Mouse (Mus musculus) gastrocnemius, postnatal 4 days (tissue): ENCODE measurements at regions not wholly inside any gene's neighbourhood (a gene's known extent, or its start where the extent isn't known, plus 50 kb on each side); places are given as distances from the start of the nearest gene placed in this dataset.
"Not testable (repeated sequence)": the region's sequence is repeated elsewhere in the genome, so short reads cannot be mapped to it uniquely, and the experiment has no call there.

Experiments
- DNase-seq, 2 experiments: peaks; one replicate each; pipeline ENCODE4 v3.0.0; 2021 to 2022; ENCODE audit warnings: low spot score in 2 of 2, mixed read lengths in 2 of 2

DNA sequence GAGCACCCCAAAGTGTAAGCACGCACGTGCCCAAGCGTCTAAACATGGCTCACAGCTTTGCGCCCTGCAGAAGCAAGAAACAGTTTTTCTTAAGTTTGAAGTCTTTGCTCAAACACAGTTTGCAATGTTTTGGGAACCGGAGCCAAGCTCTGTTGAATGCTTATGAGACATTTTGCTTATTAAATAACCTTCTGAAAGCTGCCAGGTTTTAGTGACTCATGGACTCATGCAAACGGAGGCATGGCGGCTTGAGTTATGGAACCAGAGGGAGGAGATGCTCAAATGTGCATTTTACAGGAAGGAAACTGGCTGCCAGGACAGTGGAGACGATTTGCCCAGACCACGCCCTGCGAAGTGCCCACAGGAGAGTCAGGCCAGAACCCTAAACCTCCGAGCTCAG, 131.0 kb upstream of the Slc38a2 start:
- DNase-seq, result no peak

DNA sequence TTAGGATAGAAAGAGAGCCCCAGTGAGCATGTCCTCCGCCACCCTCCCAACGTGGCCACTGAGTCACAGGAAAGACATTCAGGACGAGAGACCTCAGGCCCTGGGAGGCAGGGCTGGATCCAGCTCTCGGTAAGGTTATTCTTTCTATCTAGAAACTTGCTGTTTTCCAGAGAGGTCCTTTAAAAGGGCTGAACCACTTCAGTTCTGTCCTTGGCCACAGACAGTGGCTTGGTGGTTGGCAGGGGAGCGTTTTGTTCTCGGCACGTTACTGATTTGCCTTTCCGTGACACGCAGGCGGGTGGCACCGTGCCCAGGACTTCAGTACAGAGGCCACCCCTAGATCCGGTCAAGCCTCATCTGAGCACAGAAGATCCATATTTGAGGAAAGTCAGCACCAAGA, 130.4 kb upstream of the Slc38a2 start:
- DNase-seq, result peak; percentile 30 to 56

DNA sequence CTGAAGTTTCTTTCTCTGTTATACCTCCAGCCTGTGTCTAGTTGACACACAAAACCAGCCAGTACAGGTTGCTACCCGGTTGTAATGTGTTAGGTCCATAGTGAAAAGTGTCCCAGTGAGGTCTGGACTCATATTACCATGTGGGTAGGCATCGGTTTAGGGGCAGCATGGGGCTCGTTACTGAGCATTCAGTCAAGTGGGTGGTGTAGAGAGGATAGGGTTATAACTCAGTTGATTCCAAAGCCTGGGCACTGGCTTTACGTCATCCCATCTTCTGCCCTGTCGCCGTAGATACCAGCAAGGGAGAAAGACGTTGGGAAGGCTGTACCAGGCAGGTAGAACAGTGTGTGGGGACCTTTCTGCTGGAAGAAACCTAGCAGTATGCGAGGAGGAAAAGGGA, 129.2 kb upstream of the Slc38a2 start:
- DNase-seq, result no peak

DNA sequence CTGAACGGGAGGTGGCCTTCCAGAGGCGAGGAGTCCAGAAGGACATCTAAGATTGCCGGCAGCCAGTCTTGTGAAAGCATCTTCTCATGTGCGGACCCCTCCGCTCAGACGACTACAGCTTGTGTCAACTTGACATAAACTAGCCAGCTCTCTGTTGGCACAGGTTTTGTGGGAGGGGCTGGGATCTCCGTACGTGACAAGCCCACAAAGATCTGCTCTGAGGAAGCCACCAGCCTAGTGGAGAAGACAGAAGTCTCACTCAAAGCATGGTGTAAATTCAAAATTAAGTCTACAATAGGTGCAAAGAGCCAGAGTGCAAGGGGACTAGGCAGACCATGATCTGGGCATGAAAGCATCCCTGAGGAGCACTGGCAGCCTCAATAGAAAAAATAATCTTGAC, 128.4 kb upstream of the Slc38a2 start:
- no peak for DNase-seq

DNA sequence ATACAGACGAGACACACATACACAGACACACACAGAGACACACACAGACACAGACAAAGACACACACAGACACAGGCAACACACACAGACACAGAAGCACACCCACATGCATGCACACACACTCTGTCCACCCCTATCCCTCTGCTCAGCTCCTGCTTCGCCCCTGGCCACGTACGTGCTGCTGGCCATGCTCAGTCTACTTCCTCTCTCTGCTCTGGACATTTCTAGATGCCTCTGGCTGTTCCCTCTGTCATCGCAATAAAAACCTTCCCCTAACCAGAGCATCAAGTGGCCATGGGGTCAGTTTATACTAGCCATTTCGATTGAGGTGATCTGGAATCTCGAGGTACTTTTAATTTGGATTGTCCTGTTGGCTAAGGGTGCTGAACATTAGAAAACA, 118.9 kb upstream of the Slc38a2 start:
- no peak for DNase-seq

DNA sequence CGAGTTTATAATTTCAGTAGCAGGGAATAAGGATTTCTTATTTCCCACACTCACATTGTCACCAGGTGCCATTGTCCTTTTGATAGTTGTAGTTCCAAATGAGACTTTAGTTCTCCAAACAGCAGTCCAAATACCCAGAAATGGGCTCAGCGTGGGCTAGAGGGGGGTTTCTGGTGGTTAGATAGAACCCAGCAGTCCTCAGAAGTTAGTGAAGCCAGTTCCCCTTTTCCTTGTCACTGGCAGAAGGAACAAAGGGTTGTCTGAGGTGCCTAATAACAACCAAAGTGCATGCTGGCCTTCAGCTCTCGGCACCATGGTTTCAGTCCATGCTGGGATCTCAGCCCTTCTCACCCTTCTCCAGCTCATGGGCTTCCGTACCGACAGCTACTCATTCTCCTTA, 118.1 kb upstream of the Slc38a2 start:
- DNase-seq, result no peak

DNA sequence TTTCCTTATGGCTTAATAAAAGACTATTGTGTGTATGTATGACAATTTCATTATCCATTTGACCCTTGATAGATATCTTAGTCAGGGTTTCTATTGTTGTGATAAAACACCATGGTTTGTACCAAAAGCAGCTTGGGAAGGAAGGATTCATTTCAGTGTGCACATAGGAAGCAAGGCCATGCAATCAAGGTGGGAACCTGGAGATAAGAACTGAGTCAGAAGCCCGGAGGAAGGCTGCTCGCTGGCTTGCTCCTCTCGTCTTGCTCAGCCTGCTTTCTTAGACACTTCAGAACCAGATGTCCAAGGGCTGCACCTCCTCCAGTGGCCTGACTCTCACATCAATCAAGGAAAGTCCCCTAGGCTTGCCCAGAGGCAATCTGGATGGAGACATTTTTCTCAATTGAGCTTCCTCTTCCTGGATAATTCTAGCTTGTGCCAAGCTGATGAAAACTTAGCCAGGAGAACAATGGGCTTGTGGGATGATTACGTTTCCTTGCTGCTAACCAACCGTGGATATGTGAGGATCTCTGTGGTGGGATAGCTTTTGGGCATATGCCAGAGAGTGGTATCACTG, 117.6 kb upstream of the Slc38a2 start:
- DNase-seq, result no peak

DNA sequence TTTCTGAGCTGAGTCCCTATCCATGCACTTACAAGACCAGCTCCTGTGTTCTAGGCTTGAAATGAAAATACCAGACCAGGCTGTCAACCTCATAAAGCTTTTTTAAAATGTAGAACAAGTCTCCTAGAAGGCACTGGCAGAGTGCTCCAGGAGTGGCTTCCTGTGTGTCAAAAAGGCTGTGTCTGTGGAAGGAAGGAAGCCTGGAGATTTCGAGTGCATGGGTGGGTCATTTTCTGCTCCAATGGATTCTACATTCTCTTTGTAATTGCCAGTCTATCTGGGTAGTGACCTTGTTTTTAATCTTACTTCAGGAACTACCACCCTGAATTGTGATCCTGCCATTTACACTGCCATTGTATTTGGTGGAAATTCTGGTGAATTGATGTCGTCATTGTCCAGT, 113.9 kb upstream of the Slc38a2 start:
- DNase-seq, result no peak

DNA sequence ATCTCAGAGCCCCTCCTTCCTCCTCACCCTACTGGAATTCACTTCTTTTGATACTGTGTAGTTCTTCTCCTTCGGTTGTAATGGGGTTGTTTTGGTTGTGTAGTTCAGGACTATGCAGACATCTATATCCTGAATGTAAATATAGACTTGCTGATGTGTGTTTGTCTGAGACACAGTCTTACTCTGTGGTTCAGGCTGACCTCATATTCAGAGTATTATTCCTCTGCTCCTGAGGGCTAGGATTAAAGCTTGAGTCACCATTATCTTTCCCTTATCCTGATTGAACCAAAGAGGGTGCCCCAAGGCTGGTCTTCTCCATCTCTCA, 103.2 kb upstream of the Slc38a2 start:
- DNase-seq, result no peak

DNA sequence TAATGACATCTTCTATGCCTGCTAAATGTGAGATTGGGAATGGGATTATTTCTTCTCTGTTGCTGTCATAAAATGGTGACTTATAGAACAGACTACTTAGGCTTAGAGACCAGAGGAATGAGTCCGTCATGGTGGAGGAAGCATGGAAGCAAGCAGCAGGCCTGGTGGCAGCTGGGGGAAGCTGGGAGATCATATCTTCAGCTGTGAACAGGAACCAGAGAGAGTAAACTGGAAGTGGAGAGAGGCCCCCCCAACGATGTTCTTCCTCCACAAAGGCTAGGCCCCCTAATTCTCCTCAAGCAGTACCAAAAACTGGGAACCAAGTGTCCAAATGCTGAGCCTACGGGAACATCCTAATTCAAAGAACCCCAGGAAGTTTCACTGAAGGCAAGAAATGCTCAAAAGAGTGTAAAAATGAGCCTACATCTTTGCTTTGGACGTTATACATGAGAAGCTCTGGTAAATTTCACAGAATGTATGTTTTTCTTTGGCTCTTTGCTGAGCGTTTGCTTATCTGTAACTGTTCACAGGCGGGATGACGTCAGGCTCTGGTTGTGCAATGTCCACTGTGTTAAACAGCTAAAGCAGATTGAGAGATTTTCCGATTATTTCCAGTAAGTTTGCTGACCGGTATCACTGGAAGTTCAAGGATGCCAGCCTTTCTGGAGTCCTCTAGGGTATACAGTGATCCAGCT, 102.7 kb upstream of the Slc38a2 start:
- no peak for DNase-seq

DNA sequence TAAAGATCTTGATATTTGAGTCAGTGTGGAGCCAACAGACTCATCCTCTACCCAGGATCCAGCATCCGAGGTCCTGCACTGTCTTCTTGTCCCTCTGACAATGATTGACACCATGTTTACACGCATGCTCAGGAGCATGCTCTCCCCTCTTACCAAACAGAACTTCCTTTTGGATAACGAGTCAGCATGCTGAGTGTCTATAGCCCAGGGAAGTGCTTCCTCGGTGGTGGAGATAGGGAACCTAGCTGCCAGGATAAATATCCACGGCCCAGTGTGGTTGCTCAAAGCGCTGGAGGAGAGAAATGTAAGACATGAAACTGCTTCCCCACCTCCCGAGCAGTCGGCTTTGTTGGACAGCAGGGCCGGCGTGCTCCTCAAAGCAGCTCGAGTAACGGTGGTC, 99.7 kb upstream of the Slc38a2 start:
- DNase-seq, result no peak

DNA sequence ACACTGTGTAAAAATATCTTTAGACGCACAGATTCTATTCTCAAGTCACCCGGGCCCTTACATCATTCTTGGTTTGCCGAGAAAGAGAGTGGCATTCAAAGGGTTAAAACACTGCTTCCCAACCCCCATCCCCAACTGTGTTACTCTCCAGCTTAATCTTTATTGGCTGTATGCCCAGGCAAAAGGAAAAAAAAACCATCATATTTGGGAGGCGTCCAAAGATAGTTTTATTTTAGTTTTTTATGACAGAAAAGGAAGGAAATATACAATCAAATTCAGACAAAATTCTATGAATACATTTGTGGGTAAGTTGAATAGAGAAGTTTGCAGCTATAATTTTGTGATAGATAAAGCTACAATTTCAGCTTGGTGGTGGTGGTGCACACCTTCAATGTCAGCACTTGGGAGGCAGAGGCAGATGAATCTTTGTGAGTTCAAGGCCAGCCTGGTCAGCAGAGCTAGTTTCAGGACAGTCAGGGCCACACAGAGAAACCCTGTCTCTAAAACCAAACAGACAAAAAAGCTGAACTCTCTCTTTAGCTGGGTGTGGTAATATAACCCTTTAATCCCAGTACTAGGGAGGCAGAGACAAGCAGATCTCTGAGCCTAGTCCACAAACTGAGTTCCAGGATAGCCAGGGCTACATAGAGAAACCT, 98.2 kb upstream of the Slc38a2 start:
- no peak for DNase-seq

DNA sequence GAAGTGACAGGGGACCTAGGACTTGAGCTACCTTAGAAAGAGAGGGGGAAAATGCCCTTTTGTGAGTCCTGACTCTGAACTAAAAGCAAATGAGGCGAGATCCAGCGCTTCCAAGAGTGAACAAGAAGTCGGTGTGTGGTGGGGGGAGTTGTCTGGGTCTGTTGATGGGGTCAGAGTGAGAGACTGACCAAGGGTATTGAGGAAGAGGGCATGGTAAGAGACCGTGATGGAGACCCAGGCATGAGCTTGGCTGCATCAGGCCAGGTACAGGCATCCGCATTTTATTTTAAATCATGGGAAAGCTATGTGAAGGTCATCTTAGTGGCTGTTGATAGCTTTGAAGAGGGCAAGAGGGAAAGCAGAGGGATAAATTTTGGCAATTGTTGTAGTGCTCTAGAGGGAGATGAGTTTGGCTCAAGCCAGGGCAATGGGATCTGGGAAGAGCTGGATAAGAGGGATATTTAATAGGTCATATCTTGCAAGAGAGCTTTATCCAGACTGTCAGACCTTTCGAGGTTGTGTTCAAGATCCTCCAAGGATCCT, 94.7 kb upstream of the Slc38a2 start:
- no peak for DNase-seq

DNA sequence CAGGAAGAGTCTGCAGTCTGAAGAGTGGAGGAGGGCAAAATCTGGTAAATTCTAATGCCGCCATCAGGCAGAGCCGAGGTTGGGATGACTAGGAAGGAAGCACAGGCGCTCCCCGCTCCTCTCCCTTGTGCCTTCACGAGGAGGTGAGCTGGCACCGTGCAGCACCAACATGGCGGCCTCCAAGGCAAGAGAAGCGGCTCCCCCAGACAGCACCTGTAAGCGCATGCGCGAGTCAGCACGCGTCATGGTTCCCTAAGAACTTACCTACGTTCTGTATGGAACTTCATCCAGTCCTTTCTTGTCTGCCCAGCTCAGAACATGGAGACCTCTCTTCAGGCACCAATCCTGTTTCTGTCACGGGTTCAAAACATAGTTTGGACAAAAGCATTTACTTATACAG, 93.7 kb upstream of the Slc38a2 start:
- no peak for DNase-seq

DNA sequence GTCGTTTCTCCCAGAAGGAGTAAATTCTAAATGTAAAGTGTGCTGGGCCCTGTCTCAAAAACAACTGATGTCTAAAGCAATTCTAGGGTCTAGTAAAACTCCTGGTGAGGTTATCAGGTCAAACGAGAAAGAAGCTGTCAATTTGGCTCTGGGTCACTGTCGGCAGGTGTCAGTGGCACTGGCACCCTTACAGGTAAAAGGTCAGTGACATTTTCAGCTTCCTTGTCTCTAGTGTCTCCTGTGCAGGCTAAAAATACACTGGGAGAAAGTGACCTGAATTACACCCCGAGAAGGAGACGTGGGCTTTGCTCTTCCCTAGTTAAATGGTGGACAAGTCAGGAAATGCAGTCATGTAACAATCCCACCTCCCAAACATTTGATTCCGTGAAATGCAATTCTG, 91.8 kb upstream of the Slc38a2 start:
- DNase-seq, result no peak

DNA sequence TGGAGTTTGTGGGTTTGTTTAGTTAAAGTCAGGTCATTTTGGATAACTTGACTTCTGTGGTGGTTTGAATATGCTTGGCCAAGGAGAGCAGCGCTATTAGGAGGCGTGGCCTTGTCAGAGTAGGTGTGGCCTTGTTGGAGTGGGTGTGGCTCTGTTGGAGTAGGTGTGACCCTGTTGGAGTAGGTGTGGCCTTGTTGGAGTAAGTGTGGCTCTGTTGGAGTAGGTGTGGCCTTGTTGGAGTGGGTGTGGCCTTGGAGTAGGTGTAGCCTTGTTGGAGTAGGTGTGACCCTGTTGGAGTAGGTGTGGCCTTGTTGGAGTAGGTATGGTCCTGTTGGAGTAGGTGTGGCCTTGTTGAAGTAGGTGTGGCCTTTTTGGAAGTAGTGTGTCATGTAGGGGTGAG, 88.4 kb upstream of the Slc38a2 start:
- DNase-seq, result not testable (repeated sequence)

DNA sequence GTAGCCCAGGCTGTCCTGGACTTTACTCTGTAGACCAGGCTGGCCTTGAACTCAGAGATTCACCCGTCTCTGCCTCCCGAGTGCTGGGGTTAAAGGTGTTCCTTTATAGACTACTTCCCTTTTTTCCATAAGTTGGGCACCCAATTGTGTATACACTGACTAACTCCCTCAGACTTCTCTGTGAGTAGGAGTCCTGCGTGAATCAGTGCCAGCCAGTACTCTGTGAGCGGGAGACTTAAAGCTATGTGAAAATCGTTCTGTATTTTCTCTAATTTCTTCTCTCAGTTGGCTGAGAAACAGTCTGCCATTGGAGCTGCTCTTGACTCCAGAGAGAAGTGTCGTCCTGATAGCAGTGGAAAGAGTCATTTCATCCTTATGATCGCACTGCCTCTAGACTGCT, 85.0 kb upstream of the Slc38a2 start:
- no peak for DNase-seq

DNA sequence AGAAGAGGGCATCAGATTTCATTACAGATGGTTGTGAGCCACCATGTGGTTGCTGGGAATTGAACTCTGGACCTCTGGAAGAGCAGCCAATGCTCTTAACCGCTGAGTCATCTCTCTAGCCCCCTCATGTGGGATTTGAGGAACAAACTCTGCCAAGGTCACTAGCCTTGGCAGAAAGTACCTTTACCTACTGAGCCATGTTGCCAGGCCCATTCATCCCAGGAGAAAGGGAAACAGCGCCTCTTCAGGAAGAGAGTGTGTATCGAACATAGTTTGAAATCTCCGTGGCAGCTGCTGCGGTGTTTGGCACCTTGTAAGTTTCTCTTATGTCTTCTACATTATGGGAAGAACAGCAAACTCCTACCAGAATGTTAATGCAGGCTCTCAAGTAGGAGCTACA, 82.0 kb upstream of the Slc38a2 start:
- no peak for DNase-seq

DNA sequence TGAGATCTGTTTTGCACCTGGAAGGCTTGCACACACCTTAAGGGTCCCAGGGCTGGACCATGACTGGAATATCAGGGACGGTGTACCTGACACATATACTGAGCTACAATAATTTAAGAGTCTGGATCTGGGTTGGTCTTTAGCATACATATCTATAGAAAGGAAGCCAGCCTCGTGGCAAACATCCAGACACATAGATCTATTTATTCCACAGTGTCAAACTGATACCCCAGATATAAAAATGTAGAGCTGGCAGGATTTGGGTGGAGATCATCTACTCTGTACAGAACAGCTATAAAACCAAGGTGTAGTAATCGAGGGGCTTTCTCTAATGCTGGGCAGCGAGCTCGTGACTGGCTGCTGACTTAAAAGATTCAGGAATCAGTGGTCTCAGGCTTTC, 81.1 kb upstream of the Slc38a2 start:
- no peak for DNase-seq

DNA sequence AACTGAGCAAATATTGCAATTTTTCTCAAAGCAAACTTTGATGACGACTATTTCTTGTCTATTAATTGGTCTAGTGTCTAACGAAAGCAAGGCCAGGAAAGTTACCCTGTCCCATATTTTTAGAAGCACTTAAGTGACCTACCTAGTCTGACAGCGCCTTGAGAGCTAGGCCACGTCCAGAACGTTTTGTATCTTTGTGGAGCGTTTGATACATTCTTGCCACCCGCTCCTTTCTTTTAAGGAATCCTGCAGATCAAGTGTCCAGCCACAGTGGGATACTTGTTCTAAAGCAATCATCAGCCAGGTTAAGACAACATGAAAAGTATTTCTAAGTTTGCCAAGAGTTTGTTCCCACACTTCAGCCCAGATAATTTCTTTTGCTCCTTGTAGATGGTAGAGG, 79.8 kb upstream of the Slc38a2 start:
- no peak for DNase-seq

DNA sequence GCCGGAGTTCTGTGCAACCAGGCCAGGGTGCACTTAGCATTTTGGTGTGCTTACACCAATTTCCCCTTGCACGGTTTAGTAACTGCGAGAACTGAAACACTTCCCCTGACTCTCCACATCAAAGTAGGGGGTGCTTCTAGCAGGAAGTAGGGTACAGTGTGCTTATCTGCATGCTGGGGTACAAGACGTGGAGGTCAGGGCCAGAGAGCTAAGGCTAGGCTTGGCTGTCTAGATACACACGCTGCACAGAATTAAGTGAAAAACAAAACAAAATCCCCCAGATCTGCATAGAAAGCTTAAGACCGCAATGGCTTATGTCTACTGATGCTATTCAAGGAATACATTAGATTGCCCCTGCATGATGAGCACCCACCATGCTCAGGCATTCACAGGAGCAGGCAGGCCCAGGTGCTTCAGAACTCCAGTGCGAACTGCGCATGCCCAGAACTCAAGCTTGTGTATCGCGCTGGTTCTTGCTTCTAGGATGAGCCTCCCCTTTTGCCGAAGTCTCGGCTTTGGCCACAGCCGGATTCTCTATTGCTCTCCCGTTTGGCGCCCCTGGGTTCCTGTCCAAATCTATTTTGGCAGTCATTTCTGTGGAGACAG, 78.9 kb upstream of the Slc38a2 start:
- peak in 1 of 2 experiments; percentile 59 for DNase-seq

DNA sequence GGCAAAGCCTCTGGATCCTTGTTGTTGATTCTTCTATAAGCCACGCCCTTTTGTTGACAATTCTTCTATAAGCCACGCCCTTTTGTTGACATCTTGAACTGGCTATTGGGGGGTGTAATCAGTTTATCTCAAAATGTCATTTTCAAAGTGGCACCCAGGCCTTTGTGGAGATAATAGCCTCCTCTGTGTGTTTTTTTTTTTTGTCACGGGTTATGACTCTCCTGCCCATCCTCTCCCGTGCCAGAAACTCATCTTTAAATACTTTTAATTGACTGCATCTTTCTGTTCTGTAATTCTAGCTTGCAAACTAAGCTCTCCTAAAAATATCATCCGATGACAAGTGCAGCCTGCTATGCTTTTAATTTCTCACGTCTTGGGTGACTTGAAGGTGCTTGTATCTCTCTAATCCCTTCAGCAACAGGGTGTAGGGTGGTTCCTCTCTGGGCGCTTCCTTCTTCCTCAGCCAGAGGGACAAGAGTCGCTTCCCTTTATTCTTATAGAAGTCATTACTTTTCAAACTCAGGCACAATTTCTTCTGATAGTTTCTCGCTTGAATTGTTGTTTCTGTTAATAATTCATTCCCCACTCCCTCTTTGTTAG, 77.0 kb upstream of the Slc38a2 start:
- no peak for DNase-seq
